Mouse (Mus musculus): ENCODE results near the gene Lrif1.
"Not testable (repeated sequence)": the region's sequence is repeated elsewhere in the genome, so short reads cannot be mapped to it uniquely, and the experiment has no call there.

The Lrif1 gene

GRCm38 (mm10) chr3:106684830-106685229 lies at the start of gene Lrif1:
Lrif1 (plus strand) TSS chr3:106684987.
- DNase-seq, result peak; percentile 78

- DNase-seq, result not testable (repeated sequence)
Observed at GRCm38 (mm10) chr3:106672811-106673210, 12.0 kb upstream of the Lrif1 start.

DNA sequence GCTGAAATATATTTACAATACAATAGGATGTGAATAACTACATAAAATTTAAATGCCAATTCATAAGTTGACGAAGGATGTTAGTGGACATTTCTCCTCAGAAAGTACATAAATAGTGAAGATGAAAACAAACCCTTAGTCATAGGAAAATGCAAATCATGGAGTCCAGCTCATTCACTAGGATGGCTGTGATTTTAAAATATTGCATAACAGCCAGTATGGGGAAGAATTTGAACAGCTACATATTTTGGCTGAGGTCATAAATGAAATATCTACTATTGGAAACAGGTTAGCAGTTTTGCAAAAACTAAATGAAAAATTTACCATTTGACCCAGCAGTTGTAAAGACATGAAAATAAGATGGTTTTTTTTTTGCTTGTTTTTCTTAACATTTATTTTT lies 594 bp downstream of the Lrif1 start:
- no peak for DNase-seq

DNA sequence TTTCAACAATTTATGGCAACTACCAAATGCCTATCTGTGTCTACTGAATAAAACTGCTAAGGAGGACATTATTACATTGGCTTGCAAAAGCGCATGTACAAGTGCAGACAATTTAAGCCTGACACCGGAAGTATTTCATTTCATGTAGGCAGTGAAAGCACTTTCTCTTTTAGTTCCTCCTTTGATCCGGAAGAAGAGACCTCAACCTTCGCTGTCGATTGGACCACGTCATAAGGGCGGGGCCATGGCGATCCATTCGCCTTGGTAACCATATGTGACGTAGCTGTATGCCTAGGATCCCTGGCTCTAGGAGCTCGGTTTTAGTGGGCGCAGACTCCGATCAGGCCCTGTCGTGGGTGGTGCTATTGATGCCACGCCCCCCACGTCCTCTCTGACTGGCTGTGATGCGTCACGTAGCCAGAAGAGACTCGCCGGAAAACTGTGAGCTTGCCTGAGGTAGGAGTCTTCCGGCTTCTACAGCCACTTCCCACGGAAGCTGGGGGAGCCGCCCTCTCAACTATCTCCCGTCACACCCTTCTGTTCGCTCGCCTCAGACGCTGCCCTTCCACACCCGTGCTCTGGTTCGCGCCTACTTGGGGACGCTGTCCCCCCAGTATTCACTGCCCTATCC lies 36.7 kb downstream of the Lrif1 start:
- DNase-seq, result peak; percentile 96

GRCm38 (mm10) chr3:106722028-106722945 lies 37.5 kb downstream of the Lrif1 start:
- peak; percentile 89 for DNase-seq

DNA sequence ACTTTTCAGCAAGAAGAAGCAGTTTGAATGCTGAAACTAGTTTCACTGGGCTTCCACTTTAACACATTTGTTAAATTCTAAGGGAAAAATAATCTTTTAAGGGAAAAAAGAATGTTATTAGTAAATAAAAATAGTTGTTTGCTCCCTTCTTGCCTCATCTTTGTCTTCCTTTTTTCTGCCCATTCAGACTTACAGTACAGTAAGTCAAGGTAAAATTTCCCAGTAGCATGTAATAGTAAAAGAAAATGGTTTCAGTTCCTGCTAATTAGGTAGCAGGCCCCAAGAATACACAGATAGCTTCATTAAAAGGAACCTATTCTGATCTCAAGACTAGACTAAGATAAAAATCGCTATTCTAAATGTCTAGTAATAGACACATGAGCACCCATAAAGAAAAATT lies 71.1 kb downstream of the Lrif1 start:
- no peak for DNase-seq

DNA sequence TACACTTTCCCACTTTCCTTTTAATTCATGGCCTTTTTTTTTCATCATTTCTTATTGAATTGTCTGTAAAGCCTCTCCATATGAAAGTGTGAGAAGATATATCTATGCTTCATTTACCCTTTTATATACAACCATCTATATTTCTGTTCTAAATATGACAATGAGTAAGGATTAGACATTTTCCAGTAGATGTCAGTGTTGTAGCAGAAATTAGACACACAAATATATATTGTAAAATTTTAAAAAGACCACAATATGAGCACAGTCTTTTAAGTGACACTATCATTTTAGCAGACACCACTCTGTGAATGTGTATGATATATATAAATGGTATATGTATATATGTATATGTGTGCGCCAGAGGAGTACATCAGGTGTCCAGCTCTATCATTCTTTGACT lies 87.0 kb downstream of the Lrif1 start:
- no peak for DNase-seq

- peak; percentile 31 for DNase-seq
Observed at GRCm38 (mm10) chr3:106785130-106785529, 100.3 kb downstream of the Lrif1 start.

All from thymus, postnatal 14 days (tissue).